Mouse (Mus musculus): ENCODE measurements at regions not wholly inside any gene's neighbourhood (a gene's known extent, or its start where the extent isn't known, plus 50 kb on each side); places are given as distances from the start of the nearest gene placed in this dataset.

DNA sequence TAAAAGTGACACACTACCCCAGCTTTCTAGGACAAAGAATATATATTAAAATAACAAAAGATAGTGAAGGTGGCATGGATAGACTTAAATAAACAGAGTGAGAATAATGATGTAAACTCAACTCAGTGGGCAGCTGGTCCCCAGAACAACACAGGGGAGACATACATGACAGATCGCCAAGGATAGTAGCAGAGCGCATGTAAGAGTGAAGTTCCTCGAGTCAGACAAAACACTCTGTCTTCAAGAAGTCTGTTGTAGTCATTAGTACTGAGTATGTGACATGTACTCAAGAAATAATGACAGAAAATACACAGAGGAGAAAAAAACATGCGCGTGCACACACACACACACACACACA lies 74.8 kb upstream of the Stxbp5l start:
- DNase-seq: no peak

DNA sequence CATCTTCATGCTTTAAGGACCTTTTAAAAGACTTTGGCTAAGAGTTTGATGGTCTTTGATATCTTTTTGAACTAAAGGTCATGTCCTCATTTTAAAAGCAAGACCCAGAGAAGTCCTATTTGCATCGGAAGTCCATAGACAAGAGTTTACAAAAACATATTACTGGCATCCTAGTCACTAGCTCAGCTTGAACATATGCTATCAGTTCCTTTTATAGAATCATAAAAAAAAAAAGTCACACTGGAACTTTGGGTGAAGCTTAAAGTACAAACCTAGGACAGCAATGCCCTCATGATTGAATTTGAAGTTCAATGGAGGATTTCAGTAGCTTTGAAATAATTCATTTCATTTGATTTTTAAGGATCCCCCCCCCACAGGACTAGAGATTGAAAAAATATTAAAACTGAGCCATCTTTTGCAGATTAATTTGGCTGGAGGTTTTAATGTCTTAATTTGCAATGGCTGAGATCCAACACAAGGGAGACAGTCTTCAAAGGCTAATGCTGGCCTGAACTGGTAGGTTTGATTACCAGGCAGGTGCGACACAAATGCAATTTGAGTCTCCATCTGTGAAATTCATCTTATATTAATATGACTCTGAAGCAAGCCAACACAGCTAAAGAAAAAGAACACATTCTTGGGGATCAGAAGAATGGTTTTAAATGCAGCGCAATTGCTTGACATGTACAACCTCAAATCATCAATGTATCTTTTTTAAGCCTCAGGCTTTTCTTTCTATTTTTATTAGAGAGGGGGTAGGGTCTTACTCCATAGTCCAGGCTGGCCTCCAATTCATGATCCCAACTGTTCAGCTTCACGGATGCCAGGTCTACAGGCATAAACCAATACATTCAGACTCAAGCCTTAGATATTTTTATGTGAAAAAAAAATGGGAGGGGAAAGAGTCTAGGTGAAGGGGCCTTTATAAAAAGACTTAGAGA lies 74.1 kb upstream of the Stxbp5l start:
- no peak for DNase-seq

DNA sequence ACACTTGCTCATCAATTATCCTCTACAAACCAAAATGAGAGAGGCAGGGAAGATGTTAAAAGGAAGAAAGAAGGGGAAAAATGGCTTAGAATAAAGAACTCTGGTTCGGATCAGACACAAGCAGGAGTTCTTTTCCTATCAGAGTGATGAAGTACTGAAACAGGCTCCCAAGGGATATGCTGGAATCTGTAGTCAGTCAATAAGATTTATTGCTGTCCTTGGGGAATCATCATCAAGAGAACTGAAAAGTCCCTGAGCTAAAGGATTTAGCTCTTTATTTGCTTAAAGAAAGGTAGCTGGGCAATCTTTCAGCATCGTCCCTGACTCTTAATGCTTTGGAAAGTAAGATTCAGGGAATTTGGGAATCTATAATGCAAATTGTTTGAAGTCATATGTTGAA lies 71.2 kb upstream of the Stxbp5l start:
- DNase-seq: no peak

DNA sequence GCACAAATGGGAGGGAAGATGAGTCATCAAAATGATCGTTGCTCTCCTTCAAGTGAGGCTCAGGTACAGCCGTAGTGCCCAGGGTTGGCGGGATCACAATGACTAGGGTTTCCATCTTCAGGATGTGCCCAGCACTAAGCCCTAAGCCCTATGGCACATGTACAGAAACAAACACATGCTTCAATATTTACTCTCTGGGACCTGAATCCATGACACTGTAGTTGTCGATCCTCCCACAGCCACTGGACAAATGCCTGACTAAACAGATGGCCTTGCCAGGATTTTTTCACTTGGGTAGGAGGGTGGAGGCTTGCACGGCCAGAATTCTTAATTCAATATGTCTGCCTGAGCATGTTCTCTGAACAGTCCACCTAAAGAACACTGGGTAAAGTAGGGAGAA lies 65.1 kb upstream of the Stxbp5l start:
- DNase-seq: no peak

DNA sequence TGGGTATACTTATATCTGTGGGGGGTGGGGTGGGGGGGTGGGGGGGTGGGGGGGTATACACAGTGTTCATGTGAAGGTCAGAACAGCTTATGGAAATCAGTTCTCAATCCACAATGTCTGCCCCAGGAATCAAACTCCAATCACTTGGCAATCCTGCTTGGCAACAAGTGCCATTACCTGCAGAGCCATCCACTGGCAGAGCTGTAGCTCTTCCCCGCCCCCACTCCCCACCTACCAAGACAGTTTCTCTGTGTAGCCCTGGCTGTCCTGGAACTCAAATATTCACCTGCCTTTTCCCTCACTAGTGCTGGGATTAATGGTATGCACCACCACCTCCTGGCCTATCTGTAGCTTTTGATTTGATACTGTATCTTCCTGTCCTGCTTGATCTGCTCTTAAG lies 61.0 kb upstream of the Stxbp5l start:
- no peak for DNase-seq

DNA sequence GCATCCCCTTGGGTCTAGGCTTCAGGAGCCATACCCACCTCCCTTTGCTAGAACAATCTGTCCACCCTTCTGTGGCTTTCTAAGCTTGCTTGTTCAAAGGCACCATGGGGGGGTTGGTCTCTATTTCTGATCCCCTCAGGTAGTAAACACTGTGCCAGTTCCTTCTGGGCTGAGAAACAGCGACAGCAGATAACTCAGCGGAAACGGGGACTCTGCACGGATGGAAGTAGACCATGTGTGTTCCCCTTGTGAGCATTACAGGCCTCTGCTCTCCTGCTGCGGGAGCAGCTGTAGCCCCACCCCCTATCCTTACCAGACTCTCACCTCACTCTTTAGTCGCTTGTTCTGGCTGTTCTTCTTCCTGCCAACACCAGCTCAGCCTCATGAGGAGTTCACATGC lies 58.2 kb upstream of the Stxbp5l start:
- no peak for DNase-seq

DNA sequence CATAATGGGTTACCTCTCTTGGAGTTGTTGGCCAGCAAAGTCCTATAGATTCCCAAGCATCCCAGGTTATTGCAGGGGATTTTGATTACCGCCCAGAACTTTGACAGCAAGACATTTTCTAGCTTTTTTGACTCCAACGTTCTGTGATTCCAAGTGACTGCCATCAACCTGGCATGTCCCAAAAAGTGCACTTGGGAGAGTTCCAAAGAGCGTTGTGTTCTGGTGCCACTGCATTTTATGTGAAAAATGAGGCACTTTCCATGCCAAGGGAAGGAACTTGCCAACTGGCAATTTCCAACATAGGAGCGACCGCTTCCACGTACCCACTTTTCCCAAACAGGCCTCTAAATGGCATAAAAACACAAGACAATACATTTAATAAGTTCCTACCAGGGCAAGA lies 57.7 kb upstream of the Stxbp5l start:
- DNase-seq: no peak

DNA sequence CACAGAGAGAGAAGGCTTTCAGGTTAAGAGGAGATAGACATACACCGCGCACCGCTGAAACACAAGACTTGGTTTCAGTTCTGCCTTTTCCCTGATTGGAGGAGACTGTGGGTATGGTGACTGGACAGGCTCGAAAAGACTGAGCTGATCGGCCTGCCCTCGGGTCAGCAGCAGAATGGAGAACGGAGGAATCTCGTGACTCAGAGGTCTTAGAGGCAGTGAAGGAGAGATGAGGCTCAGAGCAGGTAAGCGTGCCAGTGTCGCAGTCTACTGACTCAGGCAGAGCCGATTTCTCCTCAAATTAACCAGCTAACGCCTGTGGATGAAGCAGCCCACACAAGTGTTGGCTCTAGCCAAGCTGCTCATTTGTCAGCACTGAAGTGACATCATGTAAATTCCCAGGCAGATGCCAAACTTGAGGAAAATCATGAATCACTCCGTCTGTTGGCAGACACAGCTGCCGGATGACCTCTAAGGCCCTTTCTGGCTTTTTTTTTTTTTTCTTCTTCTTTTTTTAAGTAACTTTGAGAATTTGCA lies 55.9 kb upstream of the Stxbp5l start:
- peak; percentile 51 for DNase-seq
